26 mouse cellular contexts compared by ENCODE assay signal in the genomic region with DNA sequence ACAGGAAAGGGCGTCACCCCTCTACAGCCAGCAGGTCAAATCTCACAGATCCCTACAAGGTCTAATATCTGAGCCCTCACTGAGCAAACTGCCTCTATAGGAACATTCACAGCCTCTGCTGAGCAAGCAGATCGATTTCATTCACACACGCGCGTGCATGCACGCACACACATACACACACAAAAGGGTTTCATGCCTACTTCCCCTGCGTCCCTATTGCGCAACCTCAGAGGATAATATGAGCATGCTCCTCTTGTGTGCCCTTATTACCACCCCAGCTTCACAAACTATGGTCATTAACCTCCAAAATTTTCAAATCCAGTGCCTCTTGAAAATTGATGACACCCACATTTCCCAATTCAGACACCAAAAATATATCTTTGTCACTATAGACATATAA. TPM values are rescaled to one million over a fixed set of nuclear protein-coding genes. Genes with fewer than 3 reads are reported as not detected.
DNase-seq lines count a peak whose midpoint lies in the region; ATAC-seq lines count a peak whose summit lies in the region.
"Had no signal": no experiment of that assay in that cellular context is flagged by ENCODE, and none has a peak within 500 bp of the region (broad histone marks: within the 10 kb centered on the region; RNA-seq: fewer than 3 reads in every experiment).

No protein-coding gene starts in this region.

- DNase-seq in midbrain, embryonic 11.5 days (ENCODE audit: low spot score, missing footprints) = peak; percentile 31
- no peak for DNase-seq in forebrain, embryonic 11.5 days (ENCODE audit: low spot score)
- DNase-seq in yolk sac, embryonic 10.5 days (ENCODE audit: low spot score) = no peak
- DNase-seq: adrenal gland, adult 8-10 months; adrenal gland, postnatal 14 days; adrenal gland, postnatal 36 days; cerebellum, adult 11-12 months; cerebellum, adult 2 months; cerebellum, adult 9-10 months; cerebellum, postnatal 10 days; cerebellum, postnatal 25 days had no signal

- no peaks in the 10 kb centered on the region for H3K4me1 ChIP-seq in midbrain, embryonic 11.5 days (ENCODE audit: control insufficient read depth, insufficient read depth, low read length)
- H3K4me1 ChIP-seq in midbrain, embryonic 15.5 days = no peaks in the 10 kb centered on the region
- H3K4me1 ChIP-seq in forebrain, embryonic 11.5 days (replicated peaks; ENCODE audit: control insufficient read depth, insufficient read depth, low read length) = no peaks in the 10 kb centered on the region
- H3K4me1 ChIP-seq: embryonic facial prominence, embryonic 10.5 days; embryonic facial prominence, embryonic 12.5 days; forebrain, embryonic 12.5 days had no signal

- no peaks in the 10 kb centered on the region for H3K36me3 ChIP-seq in midbrain, embryonic 11.5 days (ENCODE audit: control insufficient read depth, insufficient read depth, low read length)
- H3K36me3 ChIP-seq in midbrain, embryonic 15.5 days (replicated peaks) = no peaks in the 10 kb centered on the region
- 0 out of 2 replicates have a peak, but pooled peaks cover 2% of the 10 kb centered on the region for H3K36me3 ChIP-seq in forebrain, embryonic 11.5 days (ENCODE audit: control insufficient read depth, insufficient read depth, low read length)
- H3K36me3 ChIP-seq: embryonic facial prominence, embryonic 10.5 days; embryonic facial prominence, embryonic 12.5 days; forebrain, embryonic 12.5 days; G1E had no signal

- H3K9ac ChIP-seq in midbrain, embryonic 11.5 days (ENCODE audit: low read length) = no peak overlapping the region
- H3K9ac ChIP-seq in midbrain, embryonic 15.5 days = no peak overlapping the region
- H3K9ac ChIP-seq in forebrain, embryonic 11.5 days (ENCODE audit: low read length) = no peak overlapping the region
- H3K9ac ChIP-seq: embryonic facial prominence, embryonic 12.5 days; forebrain, embryonic 12.5 days had no signal

- H3K4me3 ChIP-seq in midbrain, embryonic 11.5 days (ENCODE audit: low read depth, low read length) = no peak overlapping the region
- no peak overlapping the region for H3K4me3 ChIP-seq in midbrain, embryonic 15.5 days
- H3K4me3 ChIP-seq in forebrain, embryonic 11.5 days (ENCODE audit: low read depth, low read length) = no peak overlapping the region
- H3K4me3 ChIP-seq: embryonic facial prominence, embryonic 10.5 days; embryonic facial prominence, embryonic 12.5 days; forebrain, embryonic 12.5 days had no signal

- 88% methylated on average over 8 of the region's 8 CpGs for WGBS in midbrain, embryonic 11.5 days
- WGBS in midbrain, embryonic 15.5 days = 91% methylated on average over 8 of the region's 8 CpGs
- WGBS in forebrain, embryonic 11.5 days = 88% methylated on average over 8 of the region's 8 CpGs

- H3K27me3 ChIP-seq in midbrain, embryonic 11.5 days (ENCODE audit: control insufficient read depth, insufficient read depth, low read length) = no peaks in the 10 kb centered on the region
- no peaks in the 10 kb centered on the region for H3K27me3 ChIP-seq in midbrain, embryonic 15.5 days (replicated peaks)
- no peaks in the 10 kb centered on the region for H3K27me3 ChIP-seq in forebrain, embryonic 11.5 days (ENCODE audit: control insufficient read depth, insufficient read depth, low read length)
- H3K27me3 ChIP-seq: forebrain, embryonic 12.5 days; Patski had no signal

- H3K4me2 ChIP-seq in midbrain, embryonic 11.5 days = no peak overlapping the region
- H3K4me2 ChIP-seq in midbrain, embryonic 15.5 days = no peak overlapping the region
- H3K4me2 ChIP-seq in forebrain, embryonic 11.5 days (ENCODE audit: low read depth, low read length, severe bottlenecking) = no peak overlapping the region
- H3K4me2 ChIP-seq: embryonic facial prominence, embryonic 12.5 days; forebrain, embryonic 12.5 days had no signal

- no peaks in the 10 kb centered on the region; the same call in 1 of the 2 replicates for H3K9me3 ChIP-seq in midbrain, embryonic 11.5 days (ENCODE audit: control insufficient read depth, low read length)
- H3K9me3 ChIP-seq in midbrain, embryonic 15.5 days = no peaks in the 10 kb centered on the region
- H3K9me3 ChIP-seq in forebrain, embryonic 11.5 days (ENCODE audit: control insufficient read depth, low read length) = peaks cover 2% of the 10 kb centered on the region; the same call in 1 of the 2 replicates
- H3K9me3 ChIP-seq: forebrain, embryonic 12.5 days had no signal

- no peak for ATAC-seq in midbrain, embryonic 11.5 days (ENCODE audit: low FRiP score)
- ATAC-seq in midbrain, embryonic 15.5 days (replicated peaks) = no peak
- ATAC-seq in granulocyte monocyte progenitor cell, adult 5-6 weeks (replicated peaks; ENCODE audit: poor library complexity, severe bottlenecking) = peak; percentile 53; the same call in 1 of the 2 replicates
- no peak for ATAC-seq in forebrain, embryonic 11.5 days (replicated peaks; ENCODE audit: low FRiP score)
- ATAC-seq: activated CD4-positive, CD25-positive, alpha-beta regulatory T cell, adult 4 months; CD4-positive, CD25-positive, alpha-beta regulatory T cell, adult 4 months; forebrain, embryonic 14.5 days; forebrain, embryonic 16.5 days; Patski had no signal

- no peak overlapping the region for H3K27ac ChIP-seq in midbrain, embryonic 11.5 days (ENCODE audit: low read depth, low read length)
- no peak overlapping the region for H3K27ac ChIP-seq in midbrain, embryonic 15.5 days
- no peak overlapping the region for H3K27ac ChIP-seq in forebrain, embryonic 11.5 days (ENCODE audit: low read depth, low read length)
- H3K27ac ChIP-seq: embryonic facial prominence, embryonic 10.5 days; embryonic facial prominence, embryonic 12.5 days; forebrain, embryonic 12.5 days had no signal

RNA-seq across cellular contexts. Expression of gene Gal3st3, which starts 15.1 kb away (rescaled TPM):
- 15.6 TPM in 2 replicates for polyA plus RNA-seq in midbrain, embryonic 11.5 days (2014; fragmentation: Nextera tagmentation; extraction: Ambion mirVana)
- 47.2 and 50.3 TPM in 2 replicates for polyA plus RNA-seq in midbrain, embryonic 15.5 days (2015; fragmentation: Nextera tagmentation; extraction: Ambion mirVana)
- total RNA-seq in granulocyte monocyte progenitor cell, adult 5-6 weeks (2014; fragmentation: Nextera tagmentation) = not detected in 2 replicates
- total RNA-seq in granulocyte monocyte progenitor cell, adult 5-6 weeks (2017) = not detected in 2 replicates
- 17.2 and 18.9 TPM in 2 replicates for polyA plus RNA-seq in forebrain, embryonic 11.5 days (2014; fragmentation: Nextera tagmentation; extraction: Ambion mirVana)
- total RNA-seq: adrenal gland, postnatal 36 days; CH12.LX had no signal
- polyA plus RNA-seq: G1E, Patski had no signal

RNA-seq across cellular contexts. Expression of gene Sf3b2, which starts 17.9 kb away (rescaled TPM):
- polyA plus RNA-seq in midbrain, embryonic 11.5 days (2014; fragmentation: Nextera tagmentation; extraction: Ambion mirVana) = 377 and 399 TPM in 2 replicates
- 350 and 352 TPM in 2 replicates for polyA plus RNA-seq in midbrain, embryonic 15.5 days (2015; fragmentation: Nextera tagmentation; extraction: Ambion mirVana)
- 177 and 181 TPM in 2 replicates for total RNA-seq in granulocyte monocyte progenitor cell, adult 5-6 weeks (2014; fragmentation: Nextera tagmentation)
- total RNA-seq in granulocyte monocyte progenitor cell, adult 5-6 weeks (2017) = 224 and 247 TPM in 2 replicates
- 418 and 450 TPM in 2 replicates for polyA plus RNA-seq in forebrain, embryonic 11.5 days (2014; fragmentation: Nextera tagmentation; extraction: Ambion mirVana)

RNA-seq across cellular contexts. Expression of gene Catsper1, which starts 22.4 kb away (rescaled TPM):
- polyA plus RNA-seq in midbrain, embryonic 11.5 days (2014; fragmentation: Nextera tagmentation; extraction: Ambion mirVana) = not detected in 2 replicates
- polyA plus RNA-seq in midbrain, embryonic 15.5 days (2015; fragmentation: Nextera tagmentation; extraction: Ambion mirVana) = not detected in 2 replicates
- total RNA-seq in granulocyte monocyte progenitor cell, adult 5-6 weeks (2014; fragmentation: Nextera tagmentation) = not detected in 2 replicates
- total RNA-seq in granulocyte monocyte progenitor cell, adult 5-6 weeks (2017) = not detected in 2 replicates
- not detected in 2 replicates for polyA plus RNA-seq in forebrain, embryonic 11.5 days (2014; fragmentation: Nextera tagmentation; extraction: Ambion mirVana)
- total RNA-seq: adrenal gland, adult 18-20 months; adrenal gland, adult 8-10 months; adrenal gland, postnatal 14 days; adrenal gland, postnatal 36 days; CH12.LX; G1E had no signal
- polyA plus RNA-seq: activated CD4-positive, CD25-positive, alpha-beta regulatory T cell, adult 4 months; CD4-positive, CD25-positive, alpha-beta regulatory T cell, adult 4 months; cerebellum, adult 2 months; cortical plate, adult 2 months; embryonic facial prominence, embryonic 10.5 days; embryonic facial prominence, embryonic 12.5 days; embryonic facial prominence, embryonic 14.5 days; forebrain, embryonic 12.5 days; forebrain, embryonic 14.5 days; forebrain, embryonic 16.5 days; G1E; Patski had no signal

RNA-seq across cellular contexts. Expression of gene Cst6, which starts 36.2 kb away (rescaled TPM):
- polyA plus RNA-seq in midbrain, embryonic 11.5 days (2014; fragmentation: Nextera tagmentation; extraction: Ambion mirVana) = 1.0 and 2.1 TPM in 2 replicates
- 5.9 and 7.2 TPM in 2 replicates for polyA plus RNA-seq in midbrain, embryonic 15.5 days (2015; fragmentation: Nextera tagmentation; extraction: Ambion mirVana)
- total RNA-seq in granulocyte monocyte progenitor cell, adult 5-6 weeks (2014; fragmentation: Nextera tagmentation) = not detected in 2 replicates
- total RNA-seq in granulocyte monocyte progenitor cell, adult 5-6 weeks (2017) = not detected in 2 replicates
- 0.83 TPM in 1 of 2 replicates, not detected in the other for polyA plus RNA-seq in forebrain, embryonic 11.5 days (2014; fragmentation: Nextera tagmentation; extraction: Ambion mirVana)
- polyA plus RNA-seq: G1E had no signal

RNA-seq across cellular contexts. Expression of gene Pacs1, which starts 40.3 kb away (rescaled TPM):
- polyA plus RNA-seq in midbrain, embryonic 11.5 days (2014; fragmentation: Nextera tagmentation; extraction: Ambion mirVana) = 24.8 and 26.1 TPM in 2 replicates
- polyA plus RNA-seq in midbrain, embryonic 15.5 days (2015; fragmentation: Nextera tagmentation; extraction: Ambion mirVana) = 55.3 and 55.7 TPM in 2 replicates
- total RNA-seq in granulocyte monocyte progenitor cell, adult 5-6 weeks (2014; fragmentation: Nextera tagmentation) = 13.5 and 22.1 TPM in 2 replicates
- total RNA-seq in granulocyte monocyte progenitor cell, adult 5-6 weeks (2017) = 6.5 and 8.0 TPM in 2 replicates
- 32.2 and 33.2 TPM in 2 replicates for polyA plus RNA-seq in forebrain, embryonic 11.5 days (2014; fragmentation: Nextera tagmentation; extraction: Ambion mirVana)
